Mouse (Mus musculus) intestine, embryonic 14.5 days (tissue): ENCODE measurements around the gene 2310022A10Rik. TPM values are rescaled to one million over a fixed set of nuclear protein-coding genes. Genes with fewer than 3 reads are reported as not detected.
A peak's percentile ranks its signal among the peaks of the same experiment; 100 is the strongest.

Source experiments
- ATAC-seq: fragments of 200-750 bp; cut with Nextera tagmentation; replicated peaks from 2 replicates; pipeline ENCODE4 v1.8.0; 2017; ENCODE audit warnings: low read depth, moderate number of reproducible peaks, moderate TSS enrichment, moderate library complexity; ENCODE audit not compliant: low FRiP score, low TSS enrichment
- DNase-seq: peaks from one replicate; pipeline ENCODE4 v3.0.0-alpha.2; 2018; ENCODE audit warnings: low spot score
- H3K27ac ChIP-seq: fragments of 300-500 bp; sonication (generic); 2 replicates; pipeline ENCODE4 v1.5.1; 2014; ENCODE audit warnings: low read depth, mild to moderate bottlenecking, control low read depth
- H3K27me3 ChIP-seq: fragments of 300-500 bp; sonication (generic); replicated peaks from 2 replicates; pipeline ENCODE4 v1.6.1; 2014; ENCODE audit warnings: low read length, control low read depth; ENCODE audit not compliant: control insufficient read depth, insufficient read depth
- H3K36me3 ChIP-seq: fragments of 300-500 bp; sonication (generic); 2 replicates; pipeline ENCODE4 v1.6.1; 2014; ENCODE audit warnings: low read length, control low read depth; ENCODE audit not compliant: control insufficient read depth, insufficient read depth
- H3K4me1 ChIP-seq: fragments of 300-500 bp; sonication (generic); replicated peaks from 2 replicates; pipeline ENCODE4 v1.6.1; 2014; ENCODE audit warnings: low read length, control low read depth, mixed read lengths; ENCODE audit not compliant: control insufficient read depth, insufficient read depth
- H3K4me2 ChIP-seq: fragments of 300-500 bp; sonication (generic); 2 replicates; pipeline ENCODE4 v1.6.1; 2014; ENCODE audit warnings: low read length
- H3K4me3 ChIP-seq: fragments of 300-500 bp; sonication (generic); 2 replicates; pipeline ENCODE4 v1.5.1; 2014; ENCODE audit warnings: low read depth, low read length, control low read depth, mixed read lengths
- H3K9ac ChIP-seq: fragments of 300-500 bp; sonication (generic); 2 replicates; pipeline ENCODE4 v1.6.1; 2014; ENCODE audit warnings: mild to moderate bottlenecking, low read length
- H3K9me3 ChIP-seq: fragments of 300-500 bp; sonication (generic); 2 replicates; pipeline ENCODE4 v1.6.1; 2016; ENCODE audit warnings: low read length, control low read depth; ENCODE audit not compliant: control insufficient read depth
- WGBS: fragments of 180-500 bp; shearing (Covaris S2); extraction: QIAGEN DNeasy Blood & Tissue Kit; methylation state at CpG from one replicate; pipeline ENCODE4 v1.1.7; 2014; 5-methylcytosine and 5-hydroxymethylcytosine counted together
- polyA plus RNA-seq: library from polyadenylated mRNA; unstranded; fragments of >200 nt; fragmentation: Nextera tagmentation; extraction: Ambion mirVana; gene quantifications from 2 replicates; pipeline ENCODE4 v1.2.1, GENCODE M21; 2014

2310022A10Rik gene
- 20.8 and 23.6 TPM in 2 replicates for polyA plus RNA-seq

DNA sequence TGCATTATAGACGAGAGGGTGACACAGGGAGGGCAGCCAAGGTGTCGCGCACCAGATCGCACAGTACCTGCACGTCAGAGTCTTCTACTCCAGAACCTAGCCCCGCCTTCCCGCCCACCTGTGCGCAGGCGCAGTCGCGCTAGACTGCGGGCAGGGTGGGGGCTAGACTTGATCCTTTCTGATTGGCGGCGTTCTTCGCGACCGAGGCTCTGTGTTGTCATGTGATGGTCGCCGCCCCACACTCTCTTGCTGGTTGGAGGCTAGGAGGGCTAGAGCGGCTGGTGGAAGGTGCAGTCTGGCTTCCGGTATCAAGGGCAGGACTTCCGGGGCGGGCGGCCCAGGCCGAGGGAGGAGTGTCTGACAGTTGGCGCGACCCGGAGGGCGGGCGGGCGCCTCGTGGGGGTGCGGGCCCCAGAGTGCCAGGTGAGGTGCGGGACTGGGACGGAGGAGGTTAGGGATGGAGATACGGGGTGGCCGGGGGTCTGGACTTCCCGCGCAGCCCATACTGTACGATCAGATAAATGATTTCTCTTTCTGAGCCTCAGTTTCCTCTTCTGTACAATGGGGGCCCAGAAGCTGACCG lies at the start of gene 2310022A10Rik, which contains the start of gene Pld3:
Gene 2310022A10Rik, plus strand, starts transcription at position 303 of the 583 bp plus-strand sequence.
Gene Pld3, minus strand, starts transcription at position 288 of the 583 bp plus-strand sequence.
- Histone ChIP-seq H3K4me3 (peak within 1 kb of the TSS; percentile 74), H3K27me3 (no peaks in the 10 kb centered on the region), H3K4me1 (peaks cover 13% of the 10 kb centered on the region), H3K4me2 (peak within 1 kb of the TSS; percentile 54), H3K36me3 (peaks cover 10% of the 10 kb centered on the region; the same call in 1 of the 2 replicates), H3K9ac (peak within 1 kb of the TSS; percentile 64), H3K9me3 (no peaks in the 10 kb centered on the region), H3K27ac (no peak within 1 kb of the TSS; the same call in 1 of the 2 replicates)
- DNase-seq (peak; percentile 91), ATAC-seq (peak; percentile 100)
- WGBS, result under 1% methylated on average over 39 of the region's 41 CpGs

DNA sequence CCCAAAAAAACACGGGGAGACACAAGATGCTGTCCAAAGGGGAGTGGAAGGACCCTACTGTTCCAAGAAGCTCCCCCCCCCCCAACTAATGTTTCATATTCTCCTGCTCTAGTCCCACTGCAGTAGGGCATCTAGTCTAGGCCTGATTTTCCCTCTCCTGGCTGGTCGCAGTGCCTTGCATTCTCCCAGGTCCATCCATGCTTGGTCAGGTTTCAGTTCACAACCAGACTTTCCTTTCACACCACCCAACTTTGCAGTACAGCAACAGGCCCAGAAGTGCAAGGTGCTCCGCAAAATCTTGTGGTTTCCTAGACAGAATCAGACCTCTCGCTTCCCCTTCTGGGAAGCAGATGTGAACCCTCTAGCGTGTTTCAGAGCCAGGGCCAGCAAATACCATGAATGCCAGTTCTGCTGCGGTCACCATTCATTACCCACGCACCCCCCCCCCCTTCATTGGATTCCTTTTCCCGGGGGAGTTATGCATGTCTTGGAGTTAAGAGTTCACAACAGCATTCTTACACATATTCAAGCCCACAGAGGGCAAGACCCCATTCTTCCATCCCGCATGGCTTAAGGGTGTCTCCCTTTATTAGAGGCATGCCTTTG lies 46.2 kb upstream of the 2310022A10Rik start:
- H3K36me3 ChIP-seq, result no peaks in the 10 kb centered on the region
- peak overlapping the region; percentile 99 for H3K27ac ChIP-seq
- 36% methylated on average over 9 of the region's 9 CpGs for WGBS
- DNase-seq (no peak), ATAC-seq (no peak)
- H3K4me1 ChIP-seq, result peaks cover 11% of the 10 kb centered on the region; the same call in 1 of the 2 replicates
- H3K4me2 ChIP-seq, result peak overlapping the region; percentile 68
- peak overlapping the region; percentile 75 for H3K9ac ChIP-seq
- no peaks in the 10 kb centered on the region for H3K9me3 ChIP-seq
- H3K27me3 ChIP-seq, result no peaks in the 10 kb centered on the region
- peak overlapping the region; percentile 63 for H3K4me3 ChIP-seq

DNA sequence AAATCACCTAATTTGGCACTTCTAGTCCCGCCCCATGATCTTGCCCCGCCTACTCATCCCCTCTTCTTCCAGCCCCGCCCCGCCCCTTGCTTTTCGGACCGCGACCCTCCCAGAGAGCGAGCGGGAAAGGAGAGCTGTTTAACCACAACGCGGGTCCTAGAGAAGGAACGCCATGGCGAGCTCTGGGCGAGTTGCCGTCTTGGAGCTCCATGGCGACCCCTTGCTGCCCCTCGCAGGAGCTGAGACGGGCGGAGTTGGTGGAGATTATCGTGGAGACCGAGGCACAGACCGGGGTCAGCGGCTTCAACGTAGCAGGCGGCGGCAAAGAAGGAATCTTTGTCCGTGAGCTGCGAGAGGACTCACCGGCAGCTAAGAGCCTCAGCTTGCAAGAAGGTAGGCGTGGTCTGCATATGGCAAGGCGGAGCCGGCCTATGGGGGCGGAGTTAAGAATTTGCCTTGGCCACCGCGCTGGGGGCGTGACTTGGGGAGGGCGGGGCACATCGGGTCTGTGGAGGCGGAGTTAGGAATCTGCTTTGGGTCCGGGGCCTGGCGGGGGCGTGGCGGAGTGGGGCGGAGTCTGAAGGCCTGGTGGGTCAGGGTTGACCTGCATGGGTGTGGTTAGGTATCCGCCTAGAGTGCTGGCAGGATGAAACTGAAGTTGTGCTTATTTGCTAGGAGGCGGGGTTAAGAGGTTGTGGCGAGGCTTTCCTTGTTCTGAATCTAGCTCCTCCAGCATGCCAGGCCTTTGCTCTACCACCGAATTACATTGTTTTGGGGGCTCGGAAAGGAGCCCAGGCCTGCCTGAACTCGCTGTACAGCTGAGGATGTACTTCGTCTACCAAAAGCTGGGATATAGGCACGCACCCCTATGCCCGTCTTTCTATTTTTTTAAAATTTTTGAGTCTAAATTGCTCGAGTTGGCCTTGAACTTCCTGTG lies 45.1 kb upstream of the 2310022A10Rik start:
- WGBS, result 1% methylated on average over 54 of the region's 54 CpGs
- H3K4me1 ChIP-seq, result peaks cover 11% of the 10 kb centered on the region; the same call in 1 of the 2 replicates
- DNase-seq (peak; percentile 100), ATAC-seq (peak; percentile 92)
- H3K27me3 ChIP-seq, result no peaks in the 10 kb centered on the region
- H3K9ac ChIP-seq, result peak overlapping the region; percentile 75
- no peaks in the 10 kb centered on the region for H3K36me3 ChIP-seq
- no peaks in the 10 kb centered on the region for H3K9me3 ChIP-seq
- peak overlapping the region; percentile 63 for H3K4me3 ChIP-seq
- H3K27ac ChIP-seq, result peak overlapping the region; percentile 99
- peak overlapping the region; percentile 68 for H3K4me2 ChIP-seq

DNA sequence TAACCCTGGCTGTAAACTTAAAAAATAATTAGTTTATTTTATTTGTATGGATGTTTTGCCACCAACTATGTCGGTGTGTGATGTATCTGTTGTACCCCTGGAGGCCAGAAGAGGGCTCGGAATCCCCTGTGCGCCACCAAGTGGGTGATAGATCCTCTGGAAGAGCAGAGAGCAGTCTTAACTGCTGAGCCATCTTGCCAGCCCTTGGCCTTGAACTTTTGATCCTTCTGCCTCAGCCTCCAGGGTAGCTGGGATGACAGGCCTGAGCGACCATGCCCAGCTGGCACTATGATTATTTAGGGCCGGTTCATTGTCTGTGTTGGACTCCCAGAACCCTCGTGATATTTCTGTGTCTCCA lies 44.4 kb upstream of the 2310022A10Rik start:
- DNase-seq (peak; percentile 75), ATAC-seq (peak; percentile 52)
- H3K27me3 ChIP-seq, result no peaks in the 10 kb centered on the region
- H3K4me1 ChIP-seq, result peaks cover 11% of the 10 kb centered on the region; the same call in 1 of the 2 replicates
- H3K27ac ChIP-seq, result peak overlapping the region; percentile 99
- H3K4me3 ChIP-seq, result peak overlapping the region; percentile 63
- peak overlapping the region; percentile 29; the same call in 1 of the 2 replicates for H3K9ac ChIP-seq
- no peaks in the 10 kb centered on the region for H3K9me3 ChIP-seq
- H3K4me2 ChIP-seq, result peak overlapping the region; percentile 68
- 18% methylated on average over 6 of the region's 6 CpGs for WGBS
- H3K36me3 ChIP-seq, result no peaks in the 10 kb centered on the region

DNA sequence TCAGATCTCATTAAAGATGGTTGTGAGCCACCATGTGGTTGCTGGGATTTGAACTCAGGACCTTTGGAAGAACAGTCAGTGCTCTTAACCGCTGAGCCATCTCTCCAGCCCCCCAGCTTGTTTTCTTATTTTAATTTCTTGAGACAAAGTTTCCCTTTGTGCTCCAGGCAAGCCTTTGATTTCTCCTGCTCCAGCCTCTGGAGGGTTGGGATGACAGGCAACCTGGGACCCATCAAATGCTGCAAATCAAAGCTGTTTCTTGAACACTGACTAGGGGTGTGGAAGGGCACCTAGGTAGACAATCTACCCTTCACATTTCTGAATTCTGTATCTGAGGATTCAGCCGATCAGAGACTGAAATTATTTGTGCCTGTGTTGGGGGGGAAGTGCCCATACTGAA lies 42.2 kb upstream of the 2310022A10Rik start:
- WGBS, result 88% methylated on average over 2 of the region's 2 CpGs
- H3K27me3 ChIP-seq, result no peaks in the 10 kb centered on the region
- no peaks in the 10 kb centered on the region for H3K36me3 ChIP-seq
- H3K4me2 ChIP-seq, result no peak overlapping the region
- peaks cover 11% of the 10 kb centered on the region; the same call in 1 of the 2 replicates for H3K4me1 ChIP-seq
- ATAC-seq (no peak), DNase-seq (no peak)
- no peaks in the 10 kb centered on the region for H3K9me3 ChIP-seq
- no peak overlapping the region for H3K4me3 ChIP-seq
- no peak overlapping the region for H3K27ac ChIP-seq
- no peak overlapping the region for H3K9ac ChIP-seq

DNA sequence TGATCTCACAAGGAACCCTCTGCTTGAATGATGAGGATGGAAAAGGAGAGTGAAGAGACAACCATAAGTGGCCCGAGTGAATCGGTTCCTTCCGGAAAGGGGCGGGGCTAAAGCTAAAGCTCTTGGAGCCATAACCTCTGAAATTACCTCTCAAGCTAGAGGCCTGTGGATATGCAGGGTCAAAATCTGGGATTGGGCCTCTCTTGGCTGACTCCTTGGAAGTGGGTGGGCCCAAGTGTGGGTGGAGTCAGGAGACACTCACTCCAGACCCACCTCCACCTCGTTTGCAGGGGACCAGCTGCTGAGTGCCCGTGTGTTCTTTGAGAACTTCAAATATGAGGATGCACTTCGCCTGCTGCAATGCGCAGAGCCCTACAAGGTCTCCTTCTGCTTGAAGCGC lies 38.1 kb upstream of the 2310022A10Rik start:
- 69% methylated on average over 9 of the region's 9 CpGs for WGBS
- Histone ChIP-seq H3K9me3 (peaks cover 7% of the 10 kb centered on the region; the same call in 1 of the 2 replicates), H3K36me3 (peaks cover 12% of the 10 kb centered on the region; the same call in 1 of the 2 replicates), H3K9ac (no peak overlapping the region), H3K4me3 (no peak overlapping the region), H3K27me3 (no peaks in the 10 kb centered on the region), H3K4me2 (no peak overlapping the region), H3K4me1 (no peaks in the 10 kb centered on the region; the same call in 1 of the 2 replicates), H3K27ac (no peak overlapping the region)
- DNase-seq, result no peak
- ATAC-seq, result no peak

DNA sequence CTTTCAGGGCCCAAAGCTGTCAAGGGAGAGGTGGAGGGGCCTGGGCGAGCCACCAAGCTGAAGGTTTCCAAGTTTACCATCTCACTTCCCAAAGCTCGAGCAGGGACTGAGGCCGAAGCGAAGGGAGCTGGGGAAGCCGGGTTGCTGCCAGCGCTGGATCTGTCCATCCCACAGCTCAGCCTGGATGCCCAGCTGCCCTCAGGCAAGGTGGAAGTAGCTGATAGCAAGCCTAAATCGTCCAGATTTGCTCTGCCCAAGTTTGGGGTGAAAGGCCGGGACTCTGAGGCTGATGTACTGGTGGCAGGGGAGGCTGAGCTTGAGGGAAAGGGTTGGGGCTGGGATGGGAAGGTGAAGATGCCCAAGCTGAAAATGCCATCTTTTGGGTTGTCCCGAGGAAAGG lies 34.7 kb upstream of the 2310022A10Rik start:
- 83% methylated on average over 9 of the region's 9 CpGs for WGBS
- Histone ChIP-seq H3K36me3 (peaks cover 12% of the 10 kb centered on the region; the same call in 1 of the 2 replicates), H3K9me3 (peaks cover 7% of the 10 kb centered on the region; the same call in 1 of the 2 replicates), H3K9ac (no peak overlapping the region), H3K4me1 (no peaks in the 10 kb centered on the region; the same call in 1 of the 2 replicates), H3K27ac (no peak overlapping the region), H3K4me3 (no peak overlapping the region), H3K4me2 (no peak overlapping the region), H3K27me3 (no peaks in the 10 kb centered on the region)
- DNase-seq (no peak), ATAC-seq (no peak)

DNA sequence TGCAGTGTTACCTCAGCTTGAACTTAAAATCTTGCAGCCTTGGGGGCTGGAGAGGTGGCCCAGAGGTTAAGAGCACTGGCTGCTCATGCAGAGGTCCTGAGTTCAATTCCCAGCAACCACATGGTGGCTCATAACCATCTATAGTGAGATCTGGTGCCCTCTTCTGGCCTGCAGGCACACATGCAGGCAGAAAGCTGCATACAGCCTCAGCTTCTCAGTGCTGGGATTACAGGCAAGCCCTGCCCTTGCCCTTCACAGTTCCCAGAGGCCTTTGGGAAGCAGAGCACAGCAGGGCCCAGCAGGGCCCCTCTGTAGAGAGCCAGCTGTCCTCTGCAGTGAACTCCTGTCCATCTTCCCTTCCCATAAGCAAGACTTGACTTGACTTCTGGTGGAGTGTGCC lies 32.9 kb upstream of the 2310022A10Rik start:
- DNase-seq (no peak), ATAC-seq (no peak)
- H3K4me1 ChIP-seq, result no peaks in the 10 kb centered on the region

More for the DNA sequence above, 32.9 kb upstream of the 2310022A10Rik start:
- no peak overlapping the region for H3K27ac ChIP-seq
- H3K9me3 ChIP-seq, result peaks cover 7% of the 10 kb centered on the region; the same call in 1 of the 2 replicates
- no peak overlapping the region for H3K4me3 ChIP-seq
- H3K36me3 ChIP-seq, result peaks cover 12% of the 10 kb centered on the region; the same call in 1 of the 2 replicates
- no peaks in the 10 kb centered on the region for H3K27me3 ChIP-seq
- no peak overlapping the region for H3K4me2 ChIP-seq
- H3K9ac ChIP-seq, result no peak overlapping the region
